Mouse (Mus musculus): ENCODE results near the gene Gjc1.

Gjc1 gene

DNA sequence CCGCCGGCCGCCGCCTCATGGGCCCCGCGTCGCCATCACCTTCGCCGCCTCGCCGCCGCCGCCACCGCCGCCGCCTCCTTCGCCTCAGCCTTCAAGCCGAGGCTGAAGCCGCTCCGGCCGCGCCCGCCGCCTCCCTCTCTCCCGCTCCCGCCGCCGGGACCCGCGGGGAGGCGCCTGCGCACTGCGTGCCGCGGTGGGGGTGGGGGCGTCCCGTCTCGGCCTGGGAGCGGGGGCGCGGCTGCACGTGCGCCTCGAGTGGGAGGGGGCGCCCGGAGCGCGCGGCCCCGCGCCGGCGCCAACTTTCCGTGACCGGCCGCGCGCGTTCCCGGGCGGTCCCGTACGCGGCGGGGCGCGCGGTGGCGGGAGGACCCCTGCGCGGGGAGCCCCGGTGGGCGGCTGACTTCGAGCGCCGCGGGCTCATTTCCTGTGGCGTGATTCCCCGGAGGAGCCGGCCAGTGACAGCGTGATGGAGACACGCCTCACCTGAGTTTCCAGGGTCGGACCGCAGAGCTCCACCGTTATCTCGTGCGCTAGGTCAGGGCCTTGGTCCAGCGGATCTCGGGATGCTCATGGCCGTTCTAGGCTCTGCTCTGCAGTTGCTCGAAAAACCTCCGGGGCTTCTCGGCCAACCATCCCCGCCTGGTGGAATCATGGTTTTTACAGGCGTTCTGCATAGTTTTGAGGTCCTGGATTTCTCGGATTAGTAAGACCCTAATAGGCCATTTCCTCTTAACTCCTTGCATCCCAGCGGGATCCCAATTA is at the start of gene Gjc1:
Gjc1 (minus strand) TSS at position 680 of the 762 bp plus-strand sequence.
- peak; percentile 32 to 36 for DNase-seq (ENCODE audit: low spot score in 2 of 2)

- DNase-seq (ENCODE audit: low spot score in 2 of 2) = peak; percentile 24 to 33
These were observed 44.8 kb upstream of the Gjc1 start for GRCm38 (mm10) chr11:102864272-102864671.

GRCm38 (mm10) chr11:102859933-102860332 is 40.4 kb upstream of the Gjc1 start:
- DNase-seq (ENCODE audit: low spot score in 2 of 2) = no peak

GRCm38 (mm10) chr11:102858951-102859350 is 39.5 kb upstream of the Gjc1 start:
- DNase-seq (ENCODE audit: low spot score in 2 of 2) = no peak

DNA sequence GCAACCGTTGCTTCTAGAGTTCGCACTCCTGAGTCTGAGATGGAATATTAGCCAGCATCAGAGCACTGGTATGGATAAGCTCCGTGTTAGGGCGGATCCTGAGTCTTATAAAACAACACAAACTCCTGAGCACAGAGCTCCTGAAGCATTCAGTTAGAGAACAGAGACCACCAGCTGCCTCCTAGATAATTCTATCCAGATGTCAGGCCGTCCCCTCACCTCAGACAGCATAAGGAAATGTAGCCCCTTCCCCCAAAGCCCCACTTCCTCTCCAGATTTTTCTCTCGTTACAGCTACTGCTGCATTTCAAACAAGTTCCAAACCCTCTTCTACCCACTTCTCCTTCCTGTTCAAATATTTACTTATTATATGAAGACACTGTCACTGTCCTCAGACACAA is 36.4 kb upstream of the Gjc1 start:
- DNase-seq (ENCODE audit: low spot score in 2 of 2) = no peak

DNA sequence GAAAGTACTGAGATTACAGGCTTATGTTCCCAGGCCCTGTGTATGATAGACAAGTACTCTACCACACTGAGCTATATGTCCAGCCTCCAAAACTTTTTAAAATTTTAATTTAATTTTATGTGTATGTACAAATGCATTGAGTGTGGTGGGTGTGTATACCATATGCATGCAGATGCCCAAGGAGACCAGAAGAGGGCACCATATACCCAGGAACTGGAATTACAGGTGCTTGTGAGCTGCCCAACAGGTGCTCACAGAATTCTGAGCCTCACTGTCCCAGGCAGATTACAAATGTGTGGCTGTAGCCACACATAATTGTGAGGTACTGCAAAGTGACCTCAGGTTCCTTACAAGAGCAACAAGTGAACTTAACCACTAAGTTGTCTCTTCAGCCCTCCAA is 34.3 kb upstream of the Gjc1 start:
- no peak for DNase-seq (ENCODE audit: low spot score in 2 of 2)

DNA sequence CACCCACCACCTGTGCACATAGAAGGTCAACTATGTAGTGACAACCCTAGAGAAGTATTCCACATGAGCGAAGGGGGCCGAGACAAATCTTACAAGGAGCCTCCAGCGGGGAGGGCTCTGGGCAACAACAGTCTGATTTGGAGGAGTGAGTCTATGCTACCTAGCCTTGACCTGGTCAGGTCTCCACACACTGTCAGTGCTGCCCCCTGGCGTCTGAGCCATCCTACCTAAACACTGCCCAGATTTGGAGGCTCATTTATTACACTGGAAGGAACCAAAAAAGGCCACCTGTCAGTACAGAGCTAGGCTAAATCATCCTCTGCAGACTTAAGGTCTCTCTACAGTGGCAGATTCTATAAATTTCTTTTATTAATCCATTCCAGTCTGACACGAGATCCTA is 32.4 kb upstream of the Gjc1 start:
- DNase-seq (ENCODE audit: low spot score in 2 of 2) = peak in 1 of 2 experiments; percentile 43

- DNase-seq (ENCODE audit: low spot score in 2 of 2) = no peak
These were observed 26.4 kb upstream of the Gjc1 start for GRCm38 (mm10) chr11:102845926-102846325.

DNA sequence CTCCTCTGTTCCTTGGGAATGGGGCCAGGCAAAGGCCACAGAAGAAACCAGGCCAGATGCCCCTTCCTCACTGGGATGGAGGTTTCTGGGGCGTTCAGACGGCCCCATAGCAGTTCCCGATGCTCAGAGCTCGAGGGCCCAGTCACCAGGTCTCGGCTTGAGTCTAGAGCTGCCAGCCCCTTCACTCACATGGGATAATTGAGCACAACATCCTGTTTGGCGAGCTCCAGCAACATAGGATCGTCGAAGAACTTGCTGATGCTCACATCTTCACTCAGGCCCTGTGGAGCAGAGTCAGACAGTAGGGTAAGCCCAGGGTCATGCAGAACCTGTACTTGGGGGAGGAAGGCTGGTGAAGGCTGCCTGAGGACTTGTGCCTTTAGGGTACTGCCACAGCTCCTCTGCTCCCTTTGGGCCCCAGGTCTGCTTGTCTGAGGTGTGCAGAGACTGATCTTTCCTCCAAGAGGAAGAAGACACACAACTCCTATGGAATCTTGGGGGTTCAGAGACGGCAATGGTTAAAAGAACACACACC is 19.2 kb upstream of the Gjc1 start:
- no peak for DNase-seq (ENCODE audit: low spot score in 2 of 2)

DNA sequence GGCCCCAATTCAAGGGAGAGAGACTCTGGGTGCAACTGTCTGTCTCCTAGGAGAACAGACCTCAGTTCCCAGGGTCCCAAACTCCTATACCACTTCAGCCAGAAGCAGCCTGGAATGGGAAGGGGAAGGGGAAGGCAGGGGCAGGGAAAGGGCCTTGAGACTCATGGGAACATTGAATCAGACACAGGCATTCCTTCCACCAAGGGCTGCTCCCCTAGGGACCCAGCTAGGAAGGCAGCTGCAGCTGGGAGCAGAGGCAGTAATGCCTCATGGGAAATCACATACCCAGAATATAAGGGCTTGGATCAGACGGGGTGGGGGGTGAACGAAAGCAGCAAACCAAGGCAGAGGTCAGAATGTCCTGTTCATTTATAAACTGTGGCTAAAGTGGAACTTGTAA is 18.6 kb upstream of the Gjc1 start:
- no peak for DNase-seq (ENCODE audit: low spot score in 2 of 2)

DNA sequence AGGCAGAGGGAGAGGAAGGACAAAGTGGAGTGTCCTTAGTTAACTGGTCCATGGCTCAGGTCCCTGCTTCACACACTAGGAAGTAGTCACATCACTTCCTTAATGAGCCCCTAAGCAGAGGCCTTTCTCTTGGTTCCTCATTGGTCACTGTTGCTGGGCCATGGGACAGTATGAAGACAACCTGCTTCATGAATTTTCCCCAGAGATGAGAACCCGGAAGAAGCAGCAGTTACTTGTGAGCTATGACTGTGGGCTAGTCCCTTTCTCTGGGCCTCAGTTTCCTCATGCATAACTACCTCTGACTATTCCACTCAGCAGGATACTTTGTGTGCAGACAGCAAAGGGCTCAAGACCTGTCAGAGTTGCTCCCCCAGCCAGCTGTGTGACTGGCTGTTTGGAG is 17.9 kb upstream of the Gjc1 start:
- no peak for DNase-seq (ENCODE audit: low spot score in 2 of 2)

GRCm38 (mm10) chr11:102836146-102836545 is 16.6 kb upstream of the Gjc1 start:
- DNase-seq (ENCODE audit: low spot score in 2 of 2) = no peak

DNA sequence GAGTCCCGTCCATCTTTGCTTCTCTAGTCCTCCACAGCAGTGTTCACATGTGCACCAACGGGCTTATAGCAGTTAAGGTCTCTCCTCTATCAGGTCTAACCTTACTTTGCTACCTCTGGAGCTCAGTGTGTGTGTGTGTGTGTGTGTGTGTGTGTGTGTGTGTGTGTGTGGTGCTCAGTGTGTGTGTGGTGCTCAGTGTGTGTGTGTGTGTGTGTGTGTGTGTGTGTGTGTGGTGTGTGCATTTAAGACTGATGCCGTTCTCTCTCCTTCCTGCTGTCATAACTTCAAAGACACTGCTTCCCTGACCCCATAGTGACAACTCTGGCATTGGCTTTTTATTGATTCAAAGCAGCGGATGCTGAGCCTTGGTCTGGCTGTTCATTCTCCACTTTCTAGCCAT is 16.0 kb upstream of the Gjc1 start, which contains the start of gene Higd1b:
Higd1b (plus strand) TSS at position 301 of the 400 bp plus-strand sequence.
- no peak for DNase-seq (ENCODE audit: low spot score in 2 of 2)

DNA sequence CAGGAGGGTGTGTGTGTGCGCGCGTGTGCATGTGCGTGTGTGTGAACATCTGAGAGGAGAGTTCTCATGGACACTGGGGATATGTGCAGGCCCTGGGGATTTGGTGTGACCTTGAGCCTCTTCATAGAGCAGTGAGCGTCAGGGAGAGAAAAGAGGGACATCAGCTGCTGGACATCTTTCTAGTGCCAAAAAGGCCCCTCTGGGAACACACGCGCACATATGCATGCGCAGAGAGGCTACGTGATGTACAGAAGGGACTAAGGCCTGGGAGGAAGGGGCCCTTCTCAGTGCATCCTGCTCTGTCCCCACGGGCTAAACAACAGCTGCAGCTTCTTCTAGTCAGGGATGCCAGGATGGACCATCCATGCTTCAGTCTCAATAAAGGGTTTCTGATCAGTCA is 14.7 kb upstream of the Gjc1 start:
- DNase-seq (ENCODE audit: low spot score in 2 of 2) = no peak

DNA sequence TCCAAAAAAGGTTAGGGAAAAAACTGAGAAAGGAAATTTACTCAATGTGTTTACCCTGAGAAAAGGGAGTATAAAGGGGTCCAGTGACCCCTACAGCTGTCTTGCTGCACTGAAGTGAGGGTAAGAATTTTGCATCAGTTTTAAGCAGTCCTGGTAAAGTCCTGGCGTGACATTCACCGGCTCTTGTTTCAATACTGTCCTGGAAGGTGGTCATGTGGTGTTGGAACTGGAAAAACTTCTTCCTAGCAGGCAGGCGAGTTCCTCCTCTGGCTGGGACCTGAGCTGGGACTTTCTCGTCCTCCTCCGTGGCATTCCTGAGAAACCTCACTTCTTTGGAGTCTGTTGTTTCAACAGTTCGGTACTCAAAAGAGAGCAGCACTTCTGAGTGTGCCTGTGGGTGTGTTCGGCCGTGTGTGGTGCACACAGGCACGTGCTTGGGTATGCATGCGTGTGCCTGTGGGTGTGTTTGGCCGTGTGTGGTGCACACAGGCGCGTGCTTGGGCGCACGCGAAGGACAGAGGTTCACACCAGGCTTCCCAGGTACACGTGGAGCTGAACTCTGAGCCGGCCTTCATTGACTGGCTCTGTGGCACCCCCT is 13.3 kb upstream of the Gjc1 start:
- DNase-seq (ENCODE audit: low spot score in 2 of 2) = no peak

- DNase-seq (ENCODE audit: low spot score in 2 of 2) = no peak
These were observed 10.8 kb upstream of the Gjc1 start for GRCm38 (mm10) chr11:102830276-102830675.

DNA sequence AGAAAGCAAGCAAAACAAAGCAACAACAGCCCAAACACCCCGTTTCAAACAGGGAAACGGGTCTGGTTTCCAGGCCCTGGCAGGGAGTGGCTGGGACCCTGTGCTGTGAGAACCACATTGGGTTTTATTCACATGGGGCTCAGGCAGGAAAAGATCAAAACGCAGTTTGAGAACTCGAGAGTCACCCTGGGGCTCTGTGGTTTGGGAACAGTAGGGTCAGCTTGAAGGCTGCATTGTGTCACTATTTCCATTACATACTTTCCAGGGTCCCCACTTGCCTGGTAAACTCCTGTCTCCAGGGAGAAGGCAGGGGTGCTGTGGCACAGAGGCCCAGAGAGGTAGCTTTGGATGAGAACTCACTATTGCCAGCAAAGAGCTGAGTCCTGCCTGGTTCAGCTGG is 7.6 kb upstream of the Gjc1 start:
- no peak for DNase-seq (ENCODE audit: low spot score in 2 of 2)

- no peak for DNase-seq (ENCODE audit: low spot score in 2 of 2)
These were observed 7.0 kb upstream of the Gjc1 start for GRCm38 (mm10) chr11:102826476-102826875.

DNA sequence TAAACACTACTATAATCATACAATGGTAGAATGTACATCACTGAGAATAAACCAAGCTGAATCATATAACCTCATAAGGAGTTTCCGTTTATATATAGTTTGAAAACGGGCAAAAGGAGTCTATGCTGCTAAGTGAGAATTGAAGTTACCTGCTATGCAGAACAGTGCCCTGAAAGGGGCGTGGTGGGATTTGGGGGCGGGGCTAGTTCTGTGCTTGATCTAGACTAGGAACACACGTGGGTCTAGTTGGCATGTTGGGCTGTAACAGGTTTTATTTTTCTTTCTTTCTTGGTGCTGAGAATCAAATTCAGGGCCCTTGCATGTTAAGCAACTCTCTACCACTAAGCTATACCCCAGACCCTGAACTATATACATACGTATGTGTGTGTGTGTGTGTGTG is 1.7 kb upstream of the Gjc1 start:
- no peak for DNase-seq (ENCODE audit: low spot score in 2 of 2)

GRCm38 (mm10) chr11:102820432-102820831 is 932 bp upstream of the Gjc1 start:
- DNase-seq (ENCODE audit: low spot score in 2 of 2) = no peak

GRCm38 (mm10) chr11:102819783-102820385 is 384 bp upstream of the Gjc1 start:
- DNase-seq (ENCODE audit: low spot score in 2 of 2) = no peak

DNA sequence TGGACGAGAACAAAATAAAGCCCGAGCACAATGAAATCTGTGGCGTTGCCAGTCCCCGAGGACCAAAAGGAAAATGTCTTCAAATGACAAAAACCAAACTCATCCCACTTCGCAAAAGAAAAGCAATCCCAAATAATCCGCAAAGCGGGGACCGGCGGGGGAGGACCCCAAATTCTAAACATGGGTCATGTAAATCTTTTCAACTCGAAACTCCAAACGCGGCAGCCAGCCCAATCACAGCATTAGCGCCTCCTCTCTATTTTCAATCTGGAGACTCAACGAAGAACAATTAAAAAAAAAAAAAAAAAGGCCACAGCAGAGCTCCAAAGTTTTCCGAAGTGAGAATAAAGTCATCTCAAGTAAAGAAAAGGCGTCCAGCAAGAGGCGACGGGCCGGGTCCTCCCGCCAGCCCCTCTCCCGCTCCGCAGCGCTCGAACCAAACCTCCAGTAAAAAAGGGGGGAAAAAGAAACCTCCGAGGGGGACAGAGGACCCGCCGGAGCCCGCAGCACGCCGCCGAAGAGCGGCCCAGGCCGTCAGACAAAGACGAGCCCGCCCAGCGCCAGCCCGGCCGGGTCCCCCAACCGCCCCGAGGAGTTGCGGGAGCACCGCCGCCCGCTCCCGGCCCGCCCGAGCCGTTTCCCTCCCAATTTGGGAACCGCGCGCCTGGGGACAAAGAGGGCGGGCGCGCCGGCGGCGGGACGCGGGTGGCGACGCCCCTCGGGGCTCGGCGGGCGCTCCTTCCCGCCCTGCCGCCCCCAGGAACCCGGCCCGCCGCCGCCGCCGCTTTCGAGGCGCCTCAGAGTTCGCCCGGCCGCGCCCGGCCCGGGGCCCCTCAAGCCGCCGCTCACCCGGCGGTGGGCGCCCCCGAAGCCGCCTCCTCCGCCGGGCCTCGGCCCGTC is 1.1 kb downstream of the Gjc1 start:
- peak in 1 of 2 experiments; percentile 34 for DNase-seq (ENCODE audit: low spot score in 2 of 2)

All from urinary bladder, adult 18-20 months (tissue).